Mouse (Mus musculus): ENCODE data around the gene Ahdc1. TPM values are rescaled to one million over a fixed set of nuclear protein-coding genes. Genes with fewer than 3 reads are reported as not detected.

Gene Ahdc1
- polyA plus RNA-seq, 1 experiment from 2014 or later = 7.5 TPM

GRCm38 (mm10) chr4:133078947-133079346 is 67.9 kb downstream of the Ahdc1 start:
- Histone ChIP-seq H3K27ac (ENCODE audit: low read depth, low read length) (no peak overlapping the region), H3K4me3 (ENCODE audit: low read depth, low read length) (no peak overlapping the region), H3K27me3 (ENCODE audit: control insufficient read depth, insufficient read depth, low read length) (no peaks in the 10 kb centered on the region), H3K9ac (ENCODE audit: low read length) (no peak overlapping the region), H3K36me3 (ENCODE audit: control insufficient read depth, insufficient read depth, low read length) (no peaks in the 10 kb centered on the region; the same call in 1 of the 2 replicates), H3K4me2 (ENCODE audit: low read depth, low read length, severe bottlenecking) (no peak overlapping the region), H3K9me3 (ENCODE audit: control insufficient read depth, low read length) (no peaks in the 10 kb centered on the region), H3K4me1 (replicated peaks; ENCODE audit: control insufficient read depth, insufficient read depth, low read length) (peaks cover 10% of the 10 kb centered on the region)
- no peak for ATAC-seq (replicated peaks; ENCODE audit: low FRiP score)
- no peak for DNase-seq (ENCODE audit: low spot score)
- 74% methylated on average over 5 of the region's 5 CpGs for WGBS

- H3K4me2 ChIP-seq (ENCODE audit: low read depth, low read length, severe bottlenecking) = no peak overlapping the region
- DNase-seq (ENCODE audit: low spot score) (no peak), ATAC-seq (replicated peaks; ENCODE audit: low FRiP score) (no peak)
- no peaks in the 10 kb centered on the region for H3K27me3 ChIP-seq (ENCODE audit: control insufficient read depth, insufficient read depth, low read length)
- no peak overlapping the region for H3K4me3 ChIP-seq (ENCODE audit: low read depth, low read length)
- WGBS = 62% methylated on average over 7 of the region's 7 CpGs
- peaks cover 4% of the 10 kb centered on the region for H3K4me1 ChIP-seq (replicated peaks; ENCODE audit: control insufficient read depth, insufficient read depth, low read length)
- H3K9me3 ChIP-seq (ENCODE audit: control insufficient read depth, low read length) = no peaks in the 10 kb centered on the region
- no peak overlapping the region for H3K27ac ChIP-seq (ENCODE audit: low read depth, low read length)
- no peak overlapping the region for H3K9ac ChIP-seq (ENCODE audit: low read length)
- no peaks in the 10 kb centered on the region; the same call in 1 of the 2 replicates for H3K36me3 ChIP-seq (ENCODE audit: control insufficient read depth, insufficient read depth, low read length)
Observed at GRCm38 (mm10) chr4:133079416-133080113, 68.5 kb downstream of the Ahdc1 start.

GRCm38 (mm10) chr4:133080862-133081261 is 69.8 kb downstream of the Ahdc1 start:
- H3K4me3 ChIP-seq (ENCODE audit: low read depth, low read length) = no peak overlapping the region
- ATAC-seq (replicated peaks; ENCODE audit: low FRiP score) (no peak), DNase-seq (ENCODE audit: low spot score) (no peak)
- no peaks in the 10 kb centered on the region for H3K9me3 ChIP-seq (ENCODE audit: control insufficient read depth, low read length)
- H3K27me3 ChIP-seq (ENCODE audit: control insufficient read depth, insufficient read depth, low read length) = peaks cover 8% of the 10 kb centered on the region; the same call in 1 of the 2 replicates
- H3K9ac ChIP-seq (ENCODE audit: low read length) = no peak overlapping the region
- H3K4me1 ChIP-seq (replicated peaks; ENCODE audit: control insufficient read depth, insufficient read depth, low read length) = peaks cover 10% of the 10 kb centered on the region
- no peak overlapping the region for H3K4me2 ChIP-seq (ENCODE audit: low read depth, low read length, severe bottlenecking)
- H3K36me3 ChIP-seq (ENCODE audit: control insufficient read depth, insufficient read depth, low read length) = no peaks in the 10 kb centered on the region; the same call in 1 of the 2 replicates
- no peak overlapping the region for H3K27ac ChIP-seq (ENCODE audit: low read depth, low read length)
- 89% methylated on average over 3 of the region's 3 CpGs for WGBS

GRCm38 (mm10) chr4:133082216-133082773 is 71.2 kb downstream of the Ahdc1 start:
- 95% methylated on average over 6 of the region's 6 CpGs for WGBS
- no peak overlapping the region for H3K27ac ChIP-seq (ENCODE audit: low read depth, low read length)
- H3K4me3 ChIP-seq (ENCODE audit: low read depth, low read length) = no peak overlapping the region
- no peak for DNase-seq (ENCODE audit: low spot score)
- H3K9ac ChIP-seq (ENCODE audit: low read length) = no peak overlapping the region
- H3K4me1 ChIP-seq (replicated peaks; ENCODE audit: control insufficient read depth, insufficient read depth, low read length) = peaks cover 13% of the 10 kb centered on the region
- no peak overlapping the region for H3K4me2 ChIP-seq (ENCODE audit: low read depth, low read length, severe bottlenecking)
- no peaks in the 10 kb centered on the region; the same call in 1 of the 2 replicates for H3K36me3 ChIP-seq (ENCODE audit: control insufficient read depth, insufficient read depth, low read length)
- peaks cover 8% of the 10 kb centered on the region for H3K27me3 ChIP-seq (ENCODE audit: control insufficient read depth, insufficient read depth, low read length)
- H3K9me3 ChIP-seq (ENCODE audit: control insufficient read depth, low read length) = no peaks in the 10 kb centered on the region
- ATAC-seq (replicated peaks; ENCODE audit: low FRiP score) = no peak

GRCm38 (mm10) chr4:133083991-133084861 is 73.2 kb downstream of the Ahdc1 start:
- peaks cover 8% of the 10 kb centered on the region for H3K27me3 ChIP-seq (ENCODE audit: control insufficient read depth, insufficient read depth, low read length)
- H3K36me3 ChIP-seq (ENCODE audit: control insufficient read depth, insufficient read depth, low read length) = no peaks in the 10 kb centered on the region
- H3K9ac ChIP-seq (ENCODE audit: low read length) = no peak overlapping the region
- DNase-seq (ENCODE audit: low spot score) (no peak), ATAC-seq (replicated peaks; ENCODE audit: low FRiP score) (no peak)
- peaks cover 13% of the 10 kb centered on the region for H3K4me1 ChIP-seq (replicated peaks; ENCODE audit: control insufficient read depth, insufficient read depth, low read length)
- H3K27ac ChIP-seq (ENCODE audit: low read depth, low read length) = no peak overlapping the region
- WGBS = 33% methylated on average over 3 of the region's 3 CpGs
- no peak overlapping the region for H3K4me3 ChIP-seq (ENCODE audit: low read depth, low read length)
- H3K9me3 ChIP-seq (ENCODE audit: control insufficient read depth, low read length) = no peaks in the 10 kb centered on the region
- H3K4me2 ChIP-seq (ENCODE audit: low read depth, low read length, severe bottlenecking) = no peak overlapping the region

GRCm38 (mm10) chr4:133085011-133085782 is 74.1 kb downstream of the Ahdc1 start:
- Histone ChIP-seq H3K4me3 (ENCODE audit: low read depth, low read length) (peak overlapping the region; percentile 29), H3K9me3 (ENCODE audit: control insufficient read depth, low read length) (no peaks in the 10 kb centered on the region), H3K4me2 (ENCODE audit: low read depth, low read length, severe bottlenecking) (peak overlapping the region; percentile 79), H3K9ac (ENCODE audit: low read length) (peak overlapping the region; percentile 37), H3K4me1 (replicated peaks; ENCODE audit: control insufficient read depth, insufficient read depth, low read length) (peaks cover 13% of the 10 kb centered on the region), H3K27me3 (ENCODE audit: control insufficient read depth, insufficient read depth, low read length) (peaks cover 8% of the 10 kb centered on the region), H3K36me3 (ENCODE audit: control insufficient read depth, insufficient read depth, low read length) (no peaks in the 10 kb centered on the region), H3K27ac (ENCODE audit: low read depth, low read length) (no peak overlapping the region)
- DNase-seq (ENCODE audit: low spot score) (no peak), ATAC-seq (replicated peaks; ENCODE audit: low FRiP score) (0 out of 2 replicates have a peak, but pooled peaks have one; percentile 45)
- 1% methylated on average over 53 of the region's 53 CpGs for WGBS

- H3K36me3 ChIP-seq (ENCODE audit: control insufficient read depth, insufficient read depth, low read length) = no peaks in the 10 kb centered on the region
- H3K4me1 ChIP-seq (replicated peaks; ENCODE audit: control insufficient read depth, insufficient read depth, low read length) = peaks cover 17% of the 10 kb centered on the region
- no peak overlapping the region; the same call in 1 of the 2 replicates for H3K9ac ChIP-seq (ENCODE audit: low read length)
- WGBS = 11% methylated on average over 12 of the region's 12 CpGs
- no peak overlapping the region for H3K4me3 ChIP-seq (ENCODE audit: low read depth, low read length)
- no peaks in the 10 kb centered on the region for H3K9me3 ChIP-seq (ENCODE audit: control insufficient read depth, low read length)
- H3K4me2 ChIP-seq (ENCODE audit: low read depth, low read length, severe bottlenecking) = peak overlapping the region; percentile 79
- peaks cover 8% of the 10 kb centered on the region for H3K27me3 ChIP-seq (ENCODE audit: control insufficient read depth, insufficient read depth, low read length)
- no peak overlapping the region for H3K27ac ChIP-seq (ENCODE audit: low read depth, low read length)
- DNase-seq (ENCODE audit: low spot score) (no peak), ATAC-seq (replicated peaks; ENCODE audit: low FRiP score) (peak; percentile 37; the same call in 1 of the 2 replicates)
Observed at GRCm38 (mm10) chr4:133085783-133086342, 74.8 kb downstream of the Ahdc1 start.

Data from forebrain, embryonic 11.5 days (tissue).